ENCODE assay signal across 16 mouse cellular contexts in genomic region chr17:84844950-84845349, GRCm38 (mm10). TPM values are rescaled to one million over a fixed set of nuclear protein-coding genes. Genes with fewer than 3 reads are reported as not detected.
DNase-seq lines count a peak whose midpoint lies in the region; ATAC-seq and TF ChIP-seq lines count a peak whose summit lies in the region.
"Had no signal": no experiment of that assay in that cellular context is flagged by ENCODE, and none has a peak within 500 bp of the region (broad histone marks: within the 10 kb centered on the region; RNA-seq: fewer than 3 reads in every experiment).

No protein-coding gene starts in this region.

- no peaks in the 10 kb centered on the region for H3K9me3 ChIP-seq in heart, postnatal 0 days (replicated peaks; ENCODE audit: control insufficient read depth, low read length)
- no peaks in the 10 kb centered on the region for H3K9me3 ChIP-seq in heart, embryonic 12.5 days (replicated peaks)
- H3K9me3 ChIP-seq in forebrain, embryonic 10.5 days: no peaks in the 10 kb centered on the region

- no peak overlapping the region for H3K4me2 ChIP-seq in heart, postnatal 0 days (ENCODE audit: low read depth, low read length)
- no peak overlapping the region for H3K4me2 ChIP-seq in heart, embryonic 12.5 days

- no peaks in the 10 kb centered on the region for H3K27me3 ChIP-seq in heart, postnatal 0 days (ENCODE audit: control insufficient read depth, insufficient read depth, low read length)
- H3K27me3 ChIP-seq in heart, embryonic 12.5 days (replicated peaks): peaks cover 11% of the 10 kb centered on the region
- H3K27me3 ChIP-seq in forebrain, embryonic 10.5 days (ENCODE audit: poor library complexity, severe bottlenecking): peaks cover 2% of the 10 kb centered on the region; the same call in 1 of the 2 replicates

- no peak for TF ChIP-seq CTCF in heart, postnatal 0 days (IDR thresholded peaks at IDR 0.05; ENCODE audit: low read depth)

- H3K36me3 ChIP-seq in heart, postnatal 0 days (replicated peaks; ENCODE audit: control insufficient read depth, insufficient read depth, low read length): no peaks in the 10 kb centered on the region
- no peaks in the 10 kb centered on the region for H3K36me3 ChIP-seq in heart, embryonic 12.5 days
- H3K36me3 ChIP-seq in forebrain, embryonic 10.5 days (replicated peaks): no peaks in the 10 kb centered on the region

- no peak for DNase-seq in heart, postnatal 0 days (ENCODE audit: low spot score)
- DNase-seq in induced T-regulatory cell, adult 2 months (ENCODE audit: low read depth): peak; percentile 91
- DNase-seq in natural killer cell, adult 2 months (ENCODE audit: low spot score in 2 of 2): peak; percentile 79 to 83
- peak; percentile 84 for DNase-seq in thymus, postnatal 25 days
- no peak for DNase-seq in urinary bladder, postnatal 14 days (ENCODE audit: low spot score)
- no peak for DNase-seq in left cerebral cortex, adult 18-20 months (ENCODE audit: low spot score in 2 of 2)
- DNase-seq in forebrain, embryonic 10.5 days (ENCODE audit: extremely low spot score, low spot score): no peak
- DNase-seq: adrenal gland, postnatal 36 days; cerebellum, postnatal 14 days; gastrocnemius, adult 2 months; heart, postnatal 36 days; kidney, adult 18-20 months; left cerebral cortex, postnatal 4 days had no signal

- 73% methylated on average over 13 of the region's 13 CpGs for WGBS in heart, postnatal 0 days
- WGBS in heart, embryonic 12.5 days: 78% methylated on average over 13 of the region's 13 CpGs
- whole genome bisulfite sequencing in forebrain, embryonic 10.5 days: 94% methylated on average over 13 of the region's 13 CpGs

- no peak for ATAC-seq in heart, postnatal 0 days (ENCODE audit: insufficient read depth, low read depth)
- ATAC-seq in heart, embryonic 12.5 days (ENCODE audit: insufficient number of reproducible peaks, low FRiP score): no peak
- ATAC-seq: Patski had no signal

- no peaks in the 10 kb centered on the region for H3K4me1 ChIP-seq in heart, postnatal 0 days (ENCODE audit: control insufficient read depth, insufficient read depth)
- no peaks in the 10 kb centered on the region for H3K4me1 ChIP-seq in heart, embryonic 12.5 days (replicated peaks)
- H3K4me1 ChIP-seq in forebrain, embryonic 10.5 days: peaks cover 16% of the 10 kb centered on the region

- H3K9ac ChIP-seq in heart, postnatal 0 days (replicated peaks; ENCODE audit: low read depth, low read length): no peak overlapping the region
- no peak overlapping the region for H3K9ac ChIP-seq in heart, embryonic 12.5 days

- no peak for TF ChIP-seq EP300 in heart, postnatal 0 days (IDR thresholded peaks at IDR 0.05; ENCODE audit: low read depth)

- no peak overlapping the region for H3K4me3 ChIP-seq in heart, postnatal 0 days (ENCODE audit: low read depth, low read length)
- H3K4me3 ChIP-seq in heart, embryonic 12.5 days: no peak overlapping the region
- H3K4me3 ChIP-seq in forebrain, embryonic 10.5 days: no peak overlapping the region
- H3K4me3 ChIP-seq: gastrocnemius, adult 2 months; myocyte had no signal

- peak overlapping the region; percentile 20; the same call in 1 of the 2 replicates for H3K27ac ChIP-seq in heart, postnatal 0 days (ENCODE audit: low read depth)
- no peak overlapping the region for H3K27ac ChIP-seq in heart, embryonic 12.5 days (ENCODE audit: poor library complexity, severe bottlenecking)
- no peak overlapping the region for H3K27ac ChIP-seq in forebrain, embryonic 10.5 days
- H3K27ac ChIP-seq: gastrocnemius, adult 2 months had no signal

RNA-seq across cellular contexts. Expression of gene Lrpprc, which starts 54.4 kb away (rescaled TPM):
- 92.4 and 94.6 TPM in 2 replicates for total RNA-seq in heart, postnatal 0 days (2014; rRNA removed; ENCODE audit: low replicate concordance)
- 62.2 and 68.0 TPM in 2 replicates for polyA plus RNA-seq in heart, postnatal 0 days (2015; fragmentation: Nextera tagmentation; extraction: Ambion mirVana)
- polyA plus RNA-seq in heart, embryonic 12.5 days (2016; fragmentation: Nextera tagmentation; extraction: Ambion mirVana): 73.9 and 75.9 TPM in 2 replicates
- 10 to 100 TPM; 55.4 to 63.3 TPM for total RNA-seq in left cerebral cortex, adult 18-20 months (2021)
- 52.5 and 56.2 TPM in 2 replicates for polyA plus RNA-seq in forebrain, embryonic 10.5 days (2016; fragmentation: Nextera tagmentation; extraction: Ambion mirVana)

Comparison
In these comparisons a context has a peak if more than half of its experiments do, and no peak if none do; other contexts are left out.
1. DNase-seq: peak in induced T-regulatory cell, adult 2 months (single experiment), natural killer cell, adult 2 months (2 of 2) and thymus, postnatal 25 days (single experiment); none in heart, postnatal 0 days (single experiment), urinary bladder, postnatal 14 days (single experiment), left cerebral cortex, adult 18-20 months (0 of 2) and forebrain, embryonic 10.5 days (single experiment).